Mouse (Mus musculus) limb, embryonic 12.5 days (tissue): ENCODE data around the gene Npnt. TPM values are rescaled to one million over a fixed set of nuclear protein-coding genes. Genes with fewer than 3 reads are reported as not detected.

Source experiments
- ATAC-seq: fragments of 200-750 bp; cut with Nextera tagmentation; 2 replicates; pipeline ENCODE4 v1.8.0; 2017; ENCODE audit warnings: low read depth, moderate TSS enrichment; ENCODE audit not compliant: insufficient number of reproducible peaks, insufficient read depth, low FRiP score, low TSS enrichment
- H3K27ac ChIP-seq: fragments of 300-500 bp; sonication (generic); 2 replicates; pipeline ENCODE4 v1.5.1; 2016; ENCODE audit warnings: mild to moderate bottlenecking, moderate library complexity
- H3K27me3 ChIP-seq: fragments of 300-500 bp; sonication (generic); 2 replicates; pipeline ENCODE4 v1.6.1; 2016; ENCODE audit warnings: mild to moderate bottlenecking, moderate library complexity
- H3K36me3 ChIP-seq: fragments of 300-500 bp; sonication (generic); 2 replicates; pipeline ENCODE4 v1.6.1; 2016; ENCODE audit warnings: mild to moderate bottlenecking, moderate library complexity
- H3K4me1 ChIP-seq: fragments of 300-500 bp; sonication (generic); replicated peaks from 2 replicates; pipeline ENCODE4 v1.6.1; 2016
- H3K4me2 ChIP-seq: fragments of 300-500 bp; sonication (generic); 2 replicates; pipeline ENCODE4 v1.6.1; 2016; ENCODE audit warnings: mild to moderate bottlenecking, moderate library complexity
- H3K4me3 ChIP-seq: fragments of 300-500 bp; sonication (generic); replicated peaks from 2 replicates; pipeline ENCODE4 v1.5.1; 2016; ENCODE audit warnings: mild to moderate bottlenecking
- H3K9ac ChIP-seq: fragments of 300-500 bp; sonication (generic); replicated peaks from 2 replicates; pipeline ENCODE4 v1.6.1; 2016; ENCODE audit warnings: mild to moderate bottlenecking, moderate library complexity
- H3K9me3 ChIP-seq: fragments of 300-500 bp; sonication (generic); 2 replicates; pipeline ENCODE4 v1.6.1; 2016; ENCODE audit warnings: mild to moderate bottlenecking, moderate library complexity
- WGBS: fragments of 180-500 bp; shearing (Covaris S2); methylation state at CpG from one replicate; pipeline ENCODE4 v1.1.7; 2016; 5-methylcytosine and 5-hydroxymethylcytosine counted together
- polyA plus RNA-seq: library from polyadenylated mRNA; unstranded; fragments of >200 nt; fragmentation: Nextera tagmentation; extraction: Ambion mirVana; gene quantifications from 2 replicates; pipeline ENCODE4 v1.2.1, GENCODE M21; 2016

Npnt gene
- polyA plus RNA-seq, 1 experiment from 2014 or later, result 18.5 TPM

DNA sequence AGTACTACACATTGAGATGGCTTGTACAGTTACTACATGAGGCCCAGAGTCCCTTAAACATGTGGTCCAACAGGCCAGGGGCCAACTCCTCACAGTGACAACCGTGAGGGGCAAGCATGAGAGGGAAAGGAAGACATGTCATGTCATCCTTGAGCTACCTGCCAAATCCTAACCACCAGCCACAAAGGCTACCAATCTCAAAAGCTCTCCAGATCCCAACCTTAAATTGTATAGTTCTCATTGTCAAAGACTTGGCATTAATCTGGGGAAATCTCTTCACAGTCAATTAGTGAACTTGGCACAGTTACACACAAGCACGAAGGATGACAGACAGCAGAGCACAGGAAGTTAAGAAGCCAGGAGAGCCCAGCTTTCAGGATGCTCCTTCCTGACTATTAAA is 15.4 kb downstream of the Npnt start:
- no peaks in the 10 kb centered on the region for H3K36me3 ChIP-seq
- peaks cover 6% of the 10 kb centered on the region; the same call in 1 of the 2 replicates for H3K4me1 ChIP-seq
- H3K27me3 ChIP-seq, result no peaks in the 10 kb centered on the region
- no peaks in the 10 kb centered on the region for H3K9me3 ChIP-seq
- 82% methylated on average over 2 of the region's 2 CpGs for WGBS
- H3K27ac ChIP-seq, result no peak overlapping the region
- ATAC-seq, result no peak
- H3K9ac ChIP-seq, result no peak overlapping the region
- H3K4me3 ChIP-seq, result no peak overlapping the region
- no peak overlapping the region for H3K4me2 ChIP-seq

DNA sequence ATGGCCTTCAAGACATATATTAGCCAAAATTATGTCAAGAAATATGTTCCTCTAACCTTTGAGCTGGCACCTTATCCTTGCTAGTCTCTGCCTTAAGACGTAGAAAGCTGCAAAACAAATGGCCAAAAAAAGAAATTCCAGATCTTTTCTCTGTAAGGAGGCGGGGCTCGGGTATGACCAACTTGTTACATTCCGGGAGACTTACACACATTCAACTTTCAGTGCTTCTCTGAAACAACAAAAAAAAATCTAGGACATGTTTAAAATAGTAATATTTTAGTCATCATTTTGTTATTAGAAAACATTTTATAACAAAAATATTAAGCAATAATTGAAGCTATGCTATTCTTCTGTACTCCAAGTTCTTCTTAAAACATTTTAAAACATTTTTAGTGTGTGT is 18.6 kb downstream of the Npnt start:
- H3K9ac ChIP-seq, result no peak overlapping the region
- WGBS, result 82% methylated on average over 4 of the region's 4 CpGs
- no peaks in the 10 kb centered on the region for H3K9me3 ChIP-seq
- H3K4me2 ChIP-seq, result no peak overlapping the region
- no peaks in the 10 kb centered on the region; the same call in 1 of the 2 replicates for H3K4me1 ChIP-seq
- H3K27ac ChIP-seq, result no peak overlapping the region
- H3K4me3 ChIP-seq, result no peak overlapping the region
- ATAC-seq, result no peak
- H3K36me3 ChIP-seq, result no peaks in the 10 kb centered on the region
- H3K27me3 ChIP-seq, result no peaks in the 10 kb centered on the region

- no peaks in the 10 kb centered on the region for H3K27me3 ChIP-seq
- H3K36me3 ChIP-seq, result no peaks in the 10 kb centered on the region
- no peak overlapping the region for H3K9ac ChIP-seq
- no peaks in the 10 kb centered on the region; the same call in 1 of the 2 replicates for H3K4me1 ChIP-seq
- no peak for ATAC-seq
- no peak overlapping the region for H3K4me2 ChIP-seq
- no peaks in the 10 kb centered on the region for H3K9me3 ChIP-seq
- 57% methylated on average over 6 of the region's 6 CpGs for WGBS
- H3K27ac ChIP-seq, result no peak overlapping the region
- no peak overlapping the region for H3K4me3 ChIP-seq
Observed at GRCm38 (mm10) chr3:132929866-132930265, 20.2 kb downstream of the Npnt start.

DNA sequence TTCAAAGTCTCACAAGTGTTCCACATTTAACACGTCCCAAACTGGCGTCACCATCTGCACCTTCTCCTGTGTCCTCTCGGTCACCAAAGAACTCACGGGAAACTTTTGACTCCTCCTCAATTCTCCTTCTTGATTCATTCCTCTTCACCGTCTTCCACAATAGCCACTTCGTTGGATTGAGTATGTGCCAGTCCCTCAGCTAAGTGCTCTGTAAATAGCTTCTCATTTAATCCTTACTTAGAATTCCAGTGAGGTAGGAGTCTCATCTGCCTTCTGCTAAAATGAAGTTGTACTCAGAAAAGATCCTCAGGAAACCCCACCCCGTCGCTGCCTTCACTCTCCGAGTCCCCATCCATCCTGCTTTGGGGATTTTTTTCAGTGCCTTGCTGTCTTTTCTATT is 21.9 kb downstream of the Npnt start:
- 89% methylated on average over 9 of the region's 9 CpGs for WGBS

GRCm38 (mm10) chr3:132919798-132920197 is 30.3 kb downstream of the Npnt start:
- Histone ChIP-seq H3K27me3 (no peaks in the 10 kb centered on the region), H3K4me2 (no peak overlapping the region), H3K9me3 (no peaks in the 10 kb centered on the region), H3K36me3 (no peaks in the 10 kb centered on the region), H3K4me3 (no peak overlapping the region), H3K27ac (no peak overlapping the region), H3K4me1 (no peaks in the 10 kb centered on the region), H3K9ac (no peak overlapping the region)
- ATAC-seq, result no peak
- WGBS, result 88% methylated on average over 3 of the region's 3 CpGs

More for the DNA sequence above, 21.9 kb downstream of the Npnt start:
- Histone ChIP-seq H3K4me2 (no peak overlapping the region), H3K36me3 (no peaks in the 10 kb centered on the region), H3K4me1 (no peaks in the 10 kb centered on the region; the same call in 1 of the 2 replicates), H3K9ac (no peak overlapping the region), H3K4me3 (no peak overlapping the region), H3K27ac (no peak overlapping the region), H3K27me3 (no peaks in the 10 kb centered on the region), H3K9me3 (no peaks in the 10 kb centered on the region)
- no peak for ATAC-seq

DNA sequence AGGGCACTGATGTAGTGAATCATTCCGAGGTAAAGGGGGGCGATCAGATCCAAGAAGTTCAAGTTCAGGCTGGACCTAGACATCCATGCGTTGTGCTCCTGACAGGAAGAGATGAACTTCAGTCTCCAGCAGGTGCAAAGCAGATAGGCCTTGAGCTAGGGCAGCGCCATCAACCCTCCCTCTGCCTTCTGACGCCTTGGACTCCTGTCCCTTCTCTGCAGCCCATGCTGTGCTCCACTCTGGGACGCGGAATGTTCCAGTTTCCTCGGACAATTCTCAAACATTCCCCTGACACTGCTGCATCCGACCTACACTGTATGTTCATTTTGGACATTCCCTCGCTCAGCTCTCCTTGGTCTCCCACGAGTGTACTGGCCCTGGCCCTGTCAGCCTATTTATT is 30.9 kb downstream of the Npnt start:
- H3K9me3 ChIP-seq, result no peaks in the 10 kb centered on the region
- no peak overlapping the region for H3K4me3 ChIP-seq
- no peaks in the 10 kb centered on the region for H3K27me3 ChIP-seq
- no peak overlapping the region for H3K4me2 ChIP-seq
- no peak overlapping the region for H3K9ac ChIP-seq
- no peak overlapping the region for H3K27ac ChIP-seq
- H3K36me3 ChIP-seq, result no peaks in the 10 kb centered on the region
- no peak for ATAC-seq
- 88% methylated on average over 11 of the region's 11 CpGs for WGBS
- no peaks in the 10 kb centered on the region for H3K4me1 ChIP-seq

DNA sequence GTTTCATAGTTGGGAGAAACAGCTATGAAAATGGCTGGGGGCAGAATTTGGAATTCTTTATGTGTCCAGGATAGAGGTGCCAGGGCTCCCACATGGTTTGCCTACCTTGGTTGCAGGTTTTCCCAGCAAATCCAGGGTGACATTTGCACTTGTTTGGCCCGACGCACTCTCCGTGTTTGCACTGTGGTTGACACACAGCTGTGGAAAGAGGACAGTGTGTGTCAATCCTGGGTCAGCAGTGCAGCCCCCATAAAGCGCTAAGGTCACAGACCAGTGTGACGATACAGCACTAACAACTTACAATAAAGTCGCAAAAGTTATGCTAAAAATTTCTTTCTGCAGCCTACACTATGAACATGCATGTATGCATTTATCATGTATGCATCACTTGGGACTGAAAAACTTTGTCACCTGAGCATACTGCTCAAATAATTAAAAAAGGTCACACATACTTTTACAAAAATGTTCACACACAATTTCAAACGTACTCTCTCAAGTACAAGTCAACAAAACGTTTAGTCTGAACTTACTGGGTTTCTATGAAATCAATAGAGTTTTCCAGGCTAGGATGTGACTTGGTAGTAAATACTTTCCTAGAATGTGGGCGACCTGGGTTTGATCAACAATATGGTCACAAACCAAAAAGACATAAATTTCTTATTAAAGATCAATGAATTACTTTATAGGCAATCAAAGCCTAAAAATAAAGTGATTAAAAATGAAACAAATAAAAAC is 32.6 kb downstream of the Npnt start:
- H3K4me2 ChIP-seq, result no peak overlapping the region
- H3K9me3 ChIP-seq, result no peaks in the 10 kb centered on the region
- no peak overlapping the region for H3K4me3 ChIP-seq
- no peaks in the 10 kb centered on the region for H3K4me1 ChIP-seq
- H3K27me3 ChIP-seq, result no peaks in the 10 kb centered on the region; the same call in 1 of the 2 replicates
- no peak overlapping the region for H3K9ac ChIP-seq
- no peak for ATAC-seq
- no peaks in the 10 kb centered on the region for H3K36me3 ChIP-seq
- 82% methylated on average over 9 of the region's 9 CpGs for WGBS
- no peak overlapping the region for H3K27ac ChIP-seq

GRCm38 (mm10) chr3:132915661-132916060 is 34.4 kb downstream of the Npnt start:
- WGBS, result 84% methylated on average over 9 of the region's 9 CpGs
- H3K9me3 ChIP-seq, result no peaks in the 10 kb centered on the region
- peaks cover 15% of the 10 kb centered on the region for H3K4me1 ChIP-seq
- no peak overlapping the region for H3K4me3 ChIP-seq
- H3K27ac ChIP-seq, result no peak overlapping the region
- H3K27me3 ChIP-seq, result no peaks in the 10 kb centered on the region; the same call in 1 of the 2 replicates
- H3K4me2 ChIP-seq, result no peak overlapping the region
- no peaks in the 10 kb centered on the region for H3K36me3 ChIP-seq
- ATAC-seq, result no peak
- no peak overlapping the region for H3K9ac ChIP-seq

DNA sequence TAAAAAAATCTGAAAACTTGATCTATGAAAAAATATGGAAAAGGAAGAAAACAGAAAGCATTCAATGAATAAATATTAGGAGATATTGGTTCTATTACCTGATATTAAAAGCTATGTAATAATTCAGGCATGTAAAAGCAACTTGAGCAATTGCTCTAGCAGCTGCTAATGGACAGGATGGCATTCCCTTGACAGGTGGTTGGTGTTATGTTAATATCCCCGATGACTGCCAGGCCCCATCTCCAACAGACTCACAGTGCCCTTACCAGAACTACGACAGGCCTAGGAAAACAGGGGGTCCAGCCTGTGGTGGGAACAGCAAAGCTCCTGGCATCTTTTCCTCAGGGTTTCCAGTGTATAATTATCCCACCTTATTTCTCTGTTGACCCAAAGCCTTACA is 37.7 kb downstream of the Npnt start:
- Histone ChIP-seq H3K9ac (no peak overlapping the region), H3K9me3 (no peaks in the 10 kb centered on the region), H3K4me2 (no peak overlapping the region), H3K4me1 (peaks cover 31% of the 10 kb centered on the region), H3K27ac (no peak overlapping the region), H3K36me3 (no peaks in the 10 kb centered on the region), H3K27me3 (no peaks in the 10 kb centered on the region; the same call in 1 of the 2 replicates), H3K4me3 (no peak overlapping the region)
- WGBS, result 61% methylated on average over 2 of the region's 2 CpGs
- ATAC-seq, result no peak

DNA sequence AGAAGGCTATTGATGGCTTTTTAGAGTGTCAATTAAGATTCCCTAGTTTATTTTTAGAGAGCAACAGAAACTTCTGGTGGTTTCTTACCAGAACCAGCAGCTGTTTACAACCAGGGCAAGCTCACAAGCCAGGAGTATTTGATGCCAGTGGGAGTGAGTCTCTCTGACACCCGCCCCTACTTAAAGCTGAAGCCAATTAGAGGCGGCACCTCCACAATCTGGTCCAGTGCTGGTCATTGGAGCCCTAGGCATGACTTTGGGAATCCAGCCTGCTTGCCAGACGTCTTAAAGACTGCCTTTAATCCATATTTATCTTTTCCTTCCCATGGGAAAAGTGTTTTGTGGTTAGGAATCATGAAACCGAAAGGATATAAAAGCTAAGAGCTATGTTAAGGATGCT is 38.4 kb downstream of the Npnt start:
- Histone ChIP-seq H3K9me3 (no peaks in the 10 kb centered on the region), H3K27ac (no peak overlapping the region), H3K4me1 (peaks cover 32% of the 10 kb centered on the region), H3K4me3 (no peak overlapping the region), H3K36me3 (no peaks in the 10 kb centered on the region), H3K27me3 (no peaks in the 10 kb centered on the region; the same call in 1 of the 2 replicates), H3K9ac (no peak overlapping the region), H3K4me2 (peak overlapping the region; percentile 1)
- ATAC-seq, result 0 out of 2 replicates have a peak, but pooled peaks have one; percentile 57
- 20% methylated on average over 4 of the region's 4 CpGs for WGBS

DNA sequence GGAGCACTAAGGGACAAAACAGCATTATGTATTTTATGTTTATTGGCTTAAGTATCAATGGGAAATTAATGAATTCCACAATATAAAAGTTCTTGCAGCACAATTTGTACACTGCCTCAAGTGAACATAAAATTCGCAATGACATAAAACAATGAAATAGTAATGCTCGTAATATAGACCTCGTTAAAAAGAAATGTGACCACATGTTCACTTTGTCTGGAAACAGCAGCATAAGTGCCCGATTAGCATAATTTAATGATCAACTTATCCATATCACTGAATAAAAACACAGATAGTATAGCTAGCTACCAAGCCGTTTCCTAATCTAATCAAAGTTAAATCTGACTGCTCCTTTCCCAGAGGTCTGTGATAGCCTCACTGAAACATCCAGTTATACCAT is 39.4 kb downstream of the Npnt start:
- Histone ChIP-seq H3K4me3 (no peak overlapping the region), H3K4me1 (peaks cover 32% of the 10 kb centered on the region), H3K9me3 (no peaks in the 10 kb centered on the region), H3K27me3 (no peaks in the 10 kb centered on the region; the same call in 1 of the 2 replicates), H3K9ac (no peak overlapping the region), H3K36me3 (no peaks in the 10 kb centered on the region), H3K4me2 (no peak overlapping the region), H3K27ac (0 out of 2 replicates have a peak overlapping the region, but pooled peaks have one; percentile 7)
- WGBS, result 42% methylated on average over 5 of the region's 5 CpGs
- ATAC-seq, result no peak

DNA sequence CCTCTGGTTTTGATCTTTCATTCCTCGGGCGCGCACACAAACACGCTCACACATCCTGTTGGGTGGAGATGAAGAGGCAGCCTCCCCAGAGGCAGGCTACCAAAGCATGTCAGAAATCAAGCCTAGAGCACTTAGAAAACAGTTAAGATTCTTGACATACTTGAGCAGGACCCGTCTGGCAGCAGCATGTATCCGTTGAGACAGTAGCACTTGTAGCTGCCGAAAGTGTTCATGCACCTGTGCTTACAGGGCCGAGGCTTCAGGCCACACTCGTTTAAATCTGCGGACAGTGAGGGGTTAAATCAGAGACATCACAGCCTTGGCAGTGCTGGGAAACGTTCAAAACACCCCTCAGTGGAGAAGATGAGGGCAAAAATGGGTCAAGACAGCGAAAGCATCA is 40.4 kb downstream of the Npnt start:
- H3K9me3 ChIP-seq, result no peaks in the 10 kb centered on the region
- no peak overlapping the region for H3K4me3 ChIP-seq
- H3K4me1 ChIP-seq, result peaks cover 32% of the 10 kb centered on the region
- H3K27ac ChIP-seq, result no peak overlapping the region
- H3K4me2 ChIP-seq, result no peak overlapping the region
- no peaks in the 10 kb centered on the region for H3K36me3 ChIP-seq
- H3K27me3 ChIP-seq, result no peaks in the 10 kb centered on the region; the same call in 1 of the 2 replicates
- no peak for ATAC-seq
- 40% methylated on average over 12 of the region's 12 CpGs for WGBS
- H3K9ac ChIP-seq, result no peak overlapping the region
